Mouse (Mus musculus) embryo, embryonic 11.5 days (tissue): Measurements from ENCODE around the gene Best2.
A peak's percentile ranks its signal among the peaks of the same experiment; 100 is the strongest.

Source experiments
- DNase-seq: peaks from one replicate; pipeline ENCODE4 v3.0.0-alpha.2; 2012; ENCODE audit warnings: low read depth, low spot score

The Best2 gene

DNA sequence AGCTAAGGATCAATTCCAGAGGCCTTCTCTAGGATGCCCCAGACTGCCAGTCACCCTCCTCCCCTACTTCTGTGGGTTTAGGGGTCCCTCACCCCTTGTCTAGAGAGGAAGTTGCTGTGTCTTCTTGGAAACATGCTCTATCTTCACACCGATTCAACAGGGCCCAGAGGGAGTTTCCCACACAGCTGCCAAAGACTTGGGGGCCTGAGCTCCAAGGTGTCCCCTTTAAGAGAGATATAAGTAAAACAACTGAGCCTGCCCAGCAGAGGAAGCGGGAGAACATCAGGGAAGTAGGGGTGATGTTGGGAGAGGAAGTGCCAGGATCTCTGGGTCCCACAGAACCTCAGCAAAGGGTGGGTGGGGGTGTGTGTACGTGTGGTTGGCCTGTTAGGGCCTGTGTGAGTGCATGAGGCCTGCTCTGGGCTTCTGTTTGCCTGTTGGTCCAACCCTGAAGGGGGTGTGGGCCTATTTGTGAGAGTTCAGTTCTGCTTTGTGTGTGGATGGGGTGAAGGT lies 31.8 kb downstream of the Best2 start:
- no peak for DNase-seq

DNA sequence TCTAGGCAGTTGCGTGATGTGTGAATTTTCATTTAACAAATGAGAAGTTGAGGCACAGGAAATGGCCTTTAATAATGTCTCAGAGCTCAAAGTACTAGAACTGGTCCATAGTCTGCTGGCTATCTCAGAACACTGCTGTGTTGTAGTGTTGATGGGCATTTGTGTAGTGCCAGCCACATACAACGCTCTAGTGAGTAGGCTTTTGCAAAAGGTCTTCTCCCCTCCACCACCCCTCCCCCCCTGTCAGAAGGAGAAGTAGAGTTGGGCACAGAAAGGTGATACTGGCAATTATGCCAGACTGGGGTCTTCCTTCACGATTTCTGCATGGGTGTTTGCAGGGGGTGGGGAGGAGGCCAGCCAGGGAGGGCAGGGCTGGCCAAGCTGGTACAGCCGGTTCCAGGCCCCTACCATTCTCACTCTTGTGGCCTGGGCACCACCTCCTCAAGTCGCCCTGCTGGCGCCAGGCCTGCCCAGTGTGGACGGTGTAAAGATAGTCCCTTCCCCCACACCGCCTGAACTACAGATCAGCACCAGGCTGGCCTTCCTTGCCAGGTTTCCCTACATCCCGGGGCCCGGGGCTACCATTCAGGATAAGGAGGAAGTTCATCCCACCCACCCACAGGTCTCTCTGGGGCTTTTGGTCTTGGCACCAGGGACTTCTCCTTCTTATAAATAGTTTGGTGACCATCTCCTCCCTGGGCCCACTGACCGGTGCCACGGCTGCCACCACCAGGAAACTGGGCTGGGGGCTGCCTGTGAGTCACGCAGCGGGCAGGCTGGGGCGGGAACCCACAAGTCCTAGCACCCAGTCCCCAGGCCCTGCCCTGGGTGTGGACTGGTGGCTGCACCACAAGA lies 32.5 kb downstream of the Best2 start:
- DNase-seq = no peak

DNA sequence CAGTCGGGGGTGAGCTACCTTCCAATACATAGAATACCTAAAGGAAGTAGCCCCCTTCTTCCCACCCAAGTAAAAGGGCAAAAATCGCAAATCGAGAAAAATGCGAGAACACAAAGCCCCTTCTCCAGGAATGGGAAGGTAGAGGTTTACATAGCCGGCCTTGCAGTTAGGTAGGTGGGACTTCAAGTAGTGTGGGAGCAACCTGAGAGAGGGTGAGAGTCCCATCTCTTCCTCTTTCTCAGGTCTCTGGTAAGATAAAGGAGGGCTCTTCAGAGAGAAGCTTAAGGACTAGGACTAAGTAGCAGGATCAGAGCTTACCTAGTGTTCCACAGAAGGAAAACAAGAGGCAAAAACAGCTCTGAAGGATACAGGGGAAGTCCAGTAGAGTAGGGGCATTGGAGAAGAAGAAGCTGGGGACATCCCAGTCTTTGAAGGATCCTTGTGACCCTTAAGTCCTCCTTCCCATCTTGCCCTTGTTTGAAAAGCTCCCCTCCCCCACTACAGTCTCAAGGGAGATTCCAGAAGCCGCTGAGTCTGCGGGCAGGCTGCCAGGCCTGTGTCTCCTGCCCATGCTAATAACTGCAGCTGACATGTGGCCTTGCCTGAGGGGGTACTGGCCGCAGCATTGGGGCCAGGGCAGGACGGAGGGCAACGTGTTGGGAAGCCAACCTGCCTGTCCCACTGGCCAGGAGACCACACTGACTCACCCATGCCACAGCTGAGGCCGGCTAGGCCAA lies 33.5 kb downstream of the Best2 start:
- DNase-seq = no peak

DNA sequence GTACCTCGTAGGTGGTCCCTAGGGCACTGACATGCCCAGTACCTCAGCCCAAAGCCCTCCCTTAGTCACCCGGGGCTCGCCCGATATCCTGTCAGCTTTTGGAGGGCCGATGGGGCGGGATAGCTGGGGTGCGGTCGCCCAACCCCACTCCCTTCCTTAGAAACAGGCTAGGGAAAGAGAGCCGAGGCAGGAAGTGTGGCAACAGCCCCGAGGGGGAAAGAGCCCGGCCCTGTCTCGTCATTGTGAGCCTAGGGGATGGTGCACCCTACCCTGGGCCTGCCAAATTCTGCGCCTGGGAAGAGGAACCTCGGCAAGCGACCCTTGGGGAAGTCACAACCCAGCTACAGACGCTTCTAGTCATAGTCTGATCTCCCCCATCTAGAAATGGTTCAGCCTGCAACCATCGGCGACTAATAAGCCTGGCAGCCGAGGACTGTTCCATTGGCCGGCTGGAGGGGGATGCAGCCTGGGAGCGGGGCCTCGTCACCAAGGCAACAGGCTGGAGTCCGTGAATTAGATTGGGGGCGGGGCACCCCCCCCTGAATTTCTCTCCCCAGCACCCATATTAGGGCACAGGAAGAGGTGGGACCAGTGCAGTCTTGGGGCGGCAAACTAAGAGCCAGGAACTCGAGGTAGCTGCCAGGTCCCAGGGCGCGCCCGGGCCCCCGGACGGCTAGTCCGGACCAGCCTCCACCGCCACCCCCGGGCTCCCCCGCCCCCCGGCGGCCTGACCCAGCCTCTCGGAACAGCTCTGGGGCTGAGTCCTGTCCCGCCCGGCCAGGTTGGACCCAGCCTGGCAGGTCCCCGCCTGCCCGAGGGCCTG lies 34.5 kb downstream of the Best2 start:
- DNase-seq = peak; percentile 83

DNA sequence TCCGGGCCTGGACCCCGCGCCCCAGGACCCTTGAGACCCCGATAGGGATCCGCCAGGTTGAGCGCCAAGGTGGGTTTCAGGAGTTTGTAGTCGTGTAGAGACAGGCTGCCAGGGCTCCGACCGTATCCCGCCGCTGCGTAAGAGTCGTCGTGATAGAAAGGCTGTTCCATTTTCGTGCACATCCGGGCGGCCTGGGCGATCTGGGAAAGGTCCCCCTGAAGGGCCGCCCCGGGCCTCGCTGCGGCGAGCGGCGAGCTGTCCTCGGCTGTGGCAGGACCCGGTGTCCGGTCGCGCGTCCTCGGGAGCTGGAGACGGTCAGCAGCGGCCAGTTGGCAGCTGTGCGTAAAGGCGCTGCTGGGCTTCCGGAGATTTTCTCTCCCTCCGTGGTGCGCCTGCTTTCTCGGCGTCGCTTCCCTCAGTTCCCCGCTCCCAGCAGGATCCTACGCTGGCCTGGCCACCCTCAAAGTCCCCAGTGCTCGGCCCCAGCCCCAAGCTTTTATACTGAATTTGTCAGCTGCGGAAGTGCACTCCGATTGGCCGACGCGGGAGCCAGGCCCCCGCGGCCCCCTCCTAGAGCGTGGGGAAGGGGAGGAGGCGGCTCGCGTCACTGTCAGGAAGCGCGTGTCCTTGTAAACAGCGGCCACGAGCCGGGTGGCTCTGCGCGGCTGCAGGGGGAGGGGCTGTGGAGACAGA lies 35.9 kb downstream of the Best2 start, which contains the start of gene Junb:
TSS of gene Junb (minus strand) at position 471 of the 693 bp plus-strand sequence.
- peak; percentile 79 for DNase-seq

DNA sequence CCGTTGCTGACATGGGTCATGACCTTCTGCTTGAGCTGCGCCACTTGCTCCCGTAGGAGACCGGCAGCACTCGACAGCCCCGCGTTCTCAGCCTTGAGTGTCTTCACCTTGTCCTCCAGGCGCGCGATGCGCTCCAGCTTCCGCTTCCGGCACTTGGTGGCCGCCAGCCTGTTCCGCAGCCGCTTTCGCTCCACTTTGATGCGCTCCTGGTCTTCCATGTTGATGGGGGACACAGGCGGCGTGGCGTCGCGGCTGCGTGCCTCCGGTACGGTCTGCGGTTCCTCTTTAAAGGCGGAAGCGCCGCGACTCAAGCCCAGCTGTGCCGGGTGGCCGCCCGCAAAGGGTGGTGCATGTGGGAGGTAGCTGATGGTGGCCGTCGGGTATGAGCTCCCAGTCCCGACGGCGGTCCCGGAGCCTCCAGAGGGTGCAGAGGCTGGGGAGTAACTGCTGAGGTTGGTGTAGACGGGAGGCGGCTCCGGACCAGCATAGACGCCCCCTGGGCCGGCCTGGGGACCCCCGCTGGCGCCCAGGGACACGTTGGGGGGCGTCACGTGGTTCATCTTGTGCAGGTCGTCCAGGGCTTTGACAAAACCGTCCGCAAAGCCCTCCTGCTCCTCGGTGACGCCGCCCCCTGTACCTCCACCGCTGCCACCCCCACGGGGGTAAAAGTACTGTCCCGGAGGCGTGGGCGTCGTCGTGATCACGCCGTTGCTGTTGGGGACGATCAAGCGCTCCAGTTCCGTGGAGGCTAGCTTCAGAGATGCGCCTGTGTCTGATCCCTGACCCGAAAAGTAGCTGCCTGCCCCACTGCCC lies 36.7 kb downstream of the Best2 start:
- no peak for DNase-seq

DNA sequence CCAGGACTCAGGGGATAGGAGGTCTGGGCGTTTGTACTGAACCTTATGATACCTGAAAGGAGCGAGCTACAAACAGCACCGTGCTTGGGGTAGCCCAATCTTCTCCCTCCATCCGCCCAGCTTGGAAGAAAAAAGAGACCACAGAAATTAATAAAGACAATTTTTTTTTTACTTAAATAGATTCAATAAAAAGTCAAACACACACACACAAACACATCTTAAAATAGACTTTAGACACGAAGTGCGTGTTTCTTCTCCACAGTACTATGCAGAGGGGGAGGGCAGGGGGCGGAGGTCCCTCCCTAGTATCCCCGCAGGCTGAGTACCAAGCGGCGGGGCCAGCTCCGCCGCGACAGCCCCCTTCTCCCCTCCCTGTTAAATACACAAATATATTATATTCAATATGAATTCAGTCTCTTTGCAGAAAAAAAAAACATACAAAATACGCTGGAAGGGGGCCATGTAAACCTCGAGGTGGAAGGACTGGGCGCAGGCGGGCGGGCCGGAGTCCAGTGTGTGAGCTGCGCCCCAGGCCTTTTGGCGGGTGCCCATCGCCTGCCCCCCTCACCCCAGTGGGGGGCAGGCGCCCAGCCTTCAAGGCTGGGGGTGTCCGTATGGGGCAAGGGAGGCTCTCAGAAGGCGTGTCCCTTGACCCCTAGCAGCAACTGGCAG lies 37.4 kb downstream of the Best2 start:
- no peak for DNase-seq

DNA sequence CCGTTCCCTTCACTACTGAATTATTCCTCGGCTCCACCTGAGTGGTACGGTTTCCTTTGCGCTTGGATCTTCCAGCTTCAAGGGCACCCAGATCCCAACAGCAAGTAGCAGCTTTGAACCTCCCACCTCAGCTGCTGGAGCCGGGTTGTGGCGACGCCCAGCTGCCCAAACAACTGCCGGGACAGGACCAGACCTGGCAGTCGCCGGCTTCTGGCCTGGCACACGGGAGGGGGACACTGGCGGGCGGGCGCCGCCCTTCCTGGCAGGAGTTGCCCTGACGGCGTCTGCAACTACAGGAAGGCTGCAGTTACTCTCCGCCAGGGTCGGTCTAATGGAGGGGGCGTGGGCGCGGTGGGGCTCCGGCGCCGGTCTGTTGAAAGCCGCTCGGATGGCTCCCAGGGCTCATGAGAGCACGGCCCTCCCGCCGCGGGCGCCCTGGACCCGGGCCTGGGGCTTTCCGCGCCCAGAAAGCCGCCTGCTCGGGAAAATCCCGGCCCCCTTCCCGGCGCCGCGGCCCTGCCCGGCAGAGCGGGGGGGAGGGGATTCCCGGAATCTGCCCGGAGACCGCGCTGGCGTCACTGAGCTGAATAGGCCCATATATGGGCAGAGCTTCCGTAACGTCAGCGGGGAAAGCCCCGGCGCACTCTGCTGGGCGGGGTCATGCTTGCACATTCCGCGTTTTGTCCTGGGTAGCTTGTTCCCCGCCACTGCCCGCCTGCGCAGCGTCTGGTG lies 38.1 kb downstream of the Best2 start:
- DNase-seq = peak; percentile 89

DNA sequence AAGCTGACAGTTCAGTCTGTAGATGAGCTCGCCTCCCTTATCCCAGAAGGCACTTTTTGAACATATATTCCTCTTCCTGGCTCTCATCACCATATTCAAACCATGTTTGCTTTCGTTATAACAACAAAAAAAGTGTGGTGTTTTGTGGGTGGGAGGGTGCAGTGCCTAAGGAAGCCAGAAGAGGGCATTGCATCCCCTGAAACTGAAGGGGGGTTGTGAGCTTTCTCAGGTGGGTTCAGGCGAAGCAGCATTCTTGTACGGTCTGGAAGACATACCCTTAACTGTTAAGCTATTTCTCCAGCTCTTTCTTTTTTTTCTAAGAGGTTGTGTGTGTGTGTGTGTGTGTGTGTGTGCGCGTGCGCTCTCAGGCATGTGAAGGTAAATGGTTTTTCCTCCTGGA lies 38.9 kb downstream of the Best2 start:
- no peak for DNase-seq

DNA sequence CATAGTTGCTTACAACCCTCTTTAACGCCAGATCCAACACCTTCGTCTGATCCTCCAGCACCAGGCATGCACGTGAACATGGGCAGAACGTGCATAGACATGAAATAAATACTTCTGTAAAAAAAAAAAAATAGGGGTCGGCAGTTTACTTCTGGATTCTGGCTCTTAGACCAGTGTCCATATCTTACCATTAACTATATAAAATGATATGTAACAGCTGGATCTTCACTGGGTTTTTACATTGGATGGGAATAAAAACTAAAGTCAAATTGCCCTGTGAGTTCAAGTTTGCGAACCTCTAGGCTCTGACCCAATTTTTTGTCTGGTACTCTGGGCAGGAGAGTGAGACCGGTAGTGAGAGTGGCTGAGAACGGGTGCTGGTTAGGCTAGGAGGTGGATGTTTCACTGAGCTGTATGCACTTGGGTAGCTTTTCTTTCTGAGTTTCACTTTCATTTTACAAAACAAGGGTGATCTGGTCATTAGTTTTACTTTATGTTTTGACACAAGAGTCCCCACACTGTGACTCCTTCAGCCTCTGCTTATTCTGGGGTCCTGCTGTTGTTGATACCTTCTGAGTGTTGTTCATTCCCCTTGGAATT lies 39.7 kb downstream of the Best2 start:
- no peak for DNase-seq

DNA sequence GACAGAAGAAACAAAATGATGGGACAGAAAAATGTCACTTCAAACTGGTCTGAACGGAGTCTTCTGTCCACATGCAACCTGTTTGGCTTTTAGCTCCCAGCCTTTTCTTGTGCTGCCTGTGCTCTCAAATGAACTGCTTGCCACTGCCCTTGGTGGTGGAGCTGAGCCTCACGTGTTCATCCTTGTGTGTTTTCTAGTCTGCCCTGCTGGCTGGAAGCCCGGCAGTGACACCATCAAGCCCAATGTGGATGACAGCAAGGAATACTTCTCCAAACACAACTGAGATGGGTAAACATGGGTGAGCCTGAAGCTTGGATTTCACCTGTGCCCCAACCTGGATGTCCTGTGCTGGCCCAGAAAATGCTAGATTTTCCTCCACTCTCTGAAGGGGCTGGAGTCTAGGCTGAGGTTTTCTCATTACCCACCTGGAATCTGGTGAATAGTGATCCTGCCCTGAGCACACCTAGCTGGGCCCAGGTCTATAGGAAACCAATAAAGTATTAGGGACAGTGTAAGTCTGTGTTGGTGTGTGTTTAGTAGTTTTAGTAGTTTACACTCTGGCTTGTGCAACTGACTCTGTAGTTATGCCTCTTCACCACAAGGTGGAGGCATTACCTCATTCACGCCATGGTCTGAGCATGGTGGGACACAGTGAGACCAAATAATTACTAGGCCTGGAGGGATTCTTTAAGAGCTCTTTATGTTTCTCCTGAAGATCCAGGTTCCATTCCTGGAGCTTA lies 40.4 kb downstream of the Best2 start:
- no peak for DNase-seq

DNA sequence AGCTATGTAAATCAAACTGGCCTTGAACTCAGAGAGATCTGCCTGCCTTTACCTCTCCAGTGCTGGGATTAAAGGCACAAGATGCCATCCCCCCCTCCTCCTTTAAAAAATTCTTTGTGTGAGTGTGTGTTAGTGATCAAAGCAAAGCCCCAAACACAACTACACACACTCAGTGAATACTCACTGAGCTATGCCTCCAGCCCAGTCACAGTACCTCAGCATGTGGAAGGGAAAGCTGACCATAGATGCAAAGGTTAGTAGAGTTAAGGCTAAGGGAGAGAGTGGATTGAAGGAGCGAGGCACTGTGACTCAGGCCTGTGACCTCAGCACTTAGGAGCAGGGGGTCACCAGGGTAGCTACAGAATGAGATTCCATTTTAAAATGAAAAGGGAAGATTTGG lies 41.3 kb downstream of the Best2 start:
- DNase-seq = no peak

DNA sequence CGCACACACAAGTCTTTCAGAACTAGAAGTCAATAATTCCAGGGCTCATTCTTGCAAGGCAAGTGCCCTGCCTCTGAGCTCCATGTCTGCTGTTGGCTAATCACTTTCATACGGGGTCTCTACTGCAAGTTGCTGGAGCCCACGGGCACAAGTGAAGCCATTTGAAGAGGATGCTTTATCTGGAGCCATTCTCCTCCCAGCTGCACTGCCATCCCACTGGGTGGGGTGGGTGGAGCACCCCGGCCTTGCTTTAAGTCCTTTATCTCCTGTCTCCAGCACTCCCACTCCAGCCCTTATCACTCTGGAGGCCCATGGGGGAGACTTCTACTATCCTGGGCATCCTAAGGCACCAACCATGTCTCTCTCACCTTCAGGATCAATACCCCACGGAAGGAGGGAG lies 43.4 kb downstream of the Best2 start:
- no peak for DNase-seq

DNA sequence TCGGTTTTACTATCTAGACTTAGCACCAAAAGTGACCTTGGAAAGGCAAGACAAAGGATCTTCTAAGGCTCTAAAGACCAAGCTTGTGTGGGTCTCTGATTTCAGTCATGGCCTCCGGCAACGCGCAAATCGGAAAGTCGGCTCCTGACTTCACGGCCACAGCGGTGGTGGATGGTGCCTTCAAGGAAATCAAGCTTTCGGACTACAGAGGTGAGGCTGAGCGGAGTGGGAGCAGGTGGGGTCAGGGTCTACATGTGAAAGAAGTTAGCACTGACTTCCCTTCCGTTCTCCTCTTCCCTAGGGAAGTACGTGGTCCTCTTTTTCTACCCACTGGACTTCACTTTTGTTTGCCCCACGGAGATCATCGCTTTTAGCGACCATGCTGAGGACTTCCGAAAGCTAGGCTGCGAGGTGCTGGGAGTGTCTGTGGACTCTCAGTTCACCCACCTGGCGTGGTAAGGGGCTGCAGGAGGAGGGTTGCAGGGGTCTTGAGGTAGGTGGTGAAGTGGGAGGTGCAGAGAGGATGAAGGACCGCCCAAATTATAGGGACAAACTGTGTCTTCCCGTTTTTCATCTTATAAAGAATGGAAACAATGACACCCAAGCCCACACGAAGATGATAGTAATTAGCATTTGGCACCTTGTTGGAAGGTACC lies 44.1 kb downstream of the Best2 start:
- no peak for DNase-seq

DNA sequence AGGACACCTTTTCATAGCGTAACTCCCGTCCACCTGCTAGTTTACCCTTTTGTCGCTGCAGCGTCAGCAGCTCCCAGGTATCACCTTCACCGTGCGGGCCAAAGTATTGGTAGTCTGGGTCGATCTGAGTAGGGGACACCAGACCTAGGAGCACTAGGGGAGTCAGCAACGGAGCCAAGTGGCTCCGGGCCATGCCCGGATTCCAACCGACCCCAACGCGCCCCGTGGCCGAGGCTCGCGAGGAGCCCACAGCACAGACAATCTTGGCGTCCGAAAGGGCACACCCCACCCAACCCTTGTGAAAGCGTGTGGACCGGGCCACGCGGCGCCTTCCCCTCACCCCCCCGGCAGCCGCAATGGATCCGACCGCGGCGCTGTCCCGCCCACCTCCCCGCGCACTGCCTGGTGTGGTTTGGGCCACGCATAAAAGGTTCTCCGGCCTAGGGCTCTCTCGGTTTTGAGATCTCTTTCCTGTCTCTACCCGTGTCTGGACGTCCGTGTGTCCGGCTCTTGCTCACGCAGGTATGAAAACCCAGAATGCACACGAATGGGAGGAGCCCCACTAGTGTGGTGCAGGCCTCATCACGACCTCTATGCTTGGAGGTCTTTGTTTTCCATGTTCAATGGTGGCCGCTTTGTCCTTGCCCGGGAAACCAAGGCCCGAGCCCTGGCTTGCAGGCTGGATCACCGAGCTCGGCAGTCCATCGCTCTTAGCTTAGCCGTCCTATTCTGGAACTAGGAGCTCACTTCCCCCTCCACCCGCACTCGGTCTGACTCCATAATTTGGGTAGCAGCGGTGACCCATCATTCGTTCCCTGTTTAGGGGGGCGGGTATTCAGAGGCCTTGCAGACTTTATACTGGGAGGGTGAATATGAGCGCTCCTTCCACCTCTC lies 44.8 kb downstream of the Best2 start, which contains the start of the genes Gm49661, Prdx2 and Rnaseh2a:
TSS of gene Gm49661 (minus strand) at position 193 of the 894 bp plus-strand sequence.
TSS of gene Prdx2 (plus strand) at position 347 of the 894 bp plus-strand sequence.
TSS of gene Rnaseh2a (minus strand) at position 527 of the 894 bp plus-strand sequence.
- no peak for DNase-seq

DNA sequence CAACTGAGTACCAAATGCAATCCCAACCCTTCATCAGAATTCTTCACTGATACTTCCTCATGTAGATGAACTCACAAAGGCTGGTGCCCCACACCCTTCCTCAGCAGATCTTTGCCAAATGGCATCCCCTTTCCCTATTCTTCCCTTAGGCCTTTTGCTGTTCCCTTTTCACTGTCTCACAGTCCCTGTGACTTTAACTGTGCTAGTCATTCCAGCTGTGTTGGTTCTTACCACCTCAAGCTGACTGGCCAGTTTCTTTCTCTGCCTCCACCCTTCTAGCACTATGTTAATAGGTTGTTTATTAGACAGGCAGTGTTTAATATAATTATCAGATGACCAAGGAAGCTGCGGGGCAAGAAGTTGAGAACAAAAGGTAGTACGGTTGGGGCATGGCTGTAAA lies 45.7 kb downstream of the Best2 start:
- DNase-seq = no peak
